Mouse (Mus musculus) small intestine, adult 2 months (tissue): ENCODE measurements around the gene Sufu. TPM values are rescaled to one million over a fixed set of nuclear protein-coding genes. Genes with fewer than 3 reads are reported as not detected.

Experiments used
- H3K27ac ChIP-seq: fragments of 200-500 bp; 2 replicates; pipeline ENCODE4 v1.5.1; 2012; ENCODE audit warnings: low read depth, low read length, control low read depth, inconsistent platforms; ENCODE audit not compliant: insufficient read depth
- H3K27me3 ChIP-seq: fragments of 200-500 bp; 2 replicates; pipeline ENCODE4 v1.6.1; 2012; ENCODE audit warnings: mild to moderate bottlenecking, moderate library complexity, low read length, inconsistent platforms; ENCODE audit not compliant: control insufficient read depth, insufficient read depth
- H3K36me3 ChIP-seq: fragments of 200-500 bp; 2 replicates; pipeline ENCODE4 v1.6.1; 2012; ENCODE audit warnings: mild to moderate bottlenecking, low read length, control low read depth, inconsistent platforms; ENCODE audit not compliant: control insufficient read depth, insufficient read depth
- H3K4me1 ChIP-seq: fragments of 200-500 bp; 2 replicates; pipeline ENCODE4 v1.6.1; 2012; ENCODE audit warnings: low read length, inconsistent platforms, mixed read lengths; ENCODE audit not compliant: control insufficient read depth, insufficient read depth, insufficient read length
- H3K4me3 ChIP-seq: fragments of 200-500 bp; 2 replicates; pipeline ENCODE4 v1.5.1; 2012; ENCODE audit warnings: low read depth, mild to moderate bottlenecking, control low read depth, inconsistent platforms, low read length, moderate library complexity
- CTCF ChIP-seq: fragments of 200-500 bp; IDR thresholded peaks from 2 replicates; pipeline ENCODE4 v1.5.1; 2012; ENCODE audit warnings: low read depth, mild to moderate bottlenecking, control low read depth, inconsistent platforms, low read length, moderate library complexity, mixed read lengths; ENCODE audit not compliant: insufficient replicate concordance, insufficient read length; ENCODE audit errors: extremely low read depth
- POLR2A ChIP-seq: fragments of 200-500 bp; IDR thresholded peaks from 2 replicates; pipeline ENCODE4 v1.6.1; 2012; ENCODE audit warnings: low read depth, mild to moderate bottlenecking, control low read depth, inconsistent platforms, low read length, moderate library complexity
- WGBS: fragments of 180-500 bp; shearing (Covaris S2); methylation state at CpG from one replicate; pipeline ENCODE4 v1.1.7; 2018; 5-methylcytosine and 5-hydroxymethylcytosine counted together
- polyA plus RNA-seq: library from polyadenylated mRNA; depleted of rRNA; stranded (reverse); fragments of >200 nt; gene quantifications from 2 replicates; pipeline ENCODE4 v1.2.3, GENCODE M21; 2012

Sufu gene
- polyA plus RNA-seq, 1 experiment, result 9.4 TPM

DNA sequence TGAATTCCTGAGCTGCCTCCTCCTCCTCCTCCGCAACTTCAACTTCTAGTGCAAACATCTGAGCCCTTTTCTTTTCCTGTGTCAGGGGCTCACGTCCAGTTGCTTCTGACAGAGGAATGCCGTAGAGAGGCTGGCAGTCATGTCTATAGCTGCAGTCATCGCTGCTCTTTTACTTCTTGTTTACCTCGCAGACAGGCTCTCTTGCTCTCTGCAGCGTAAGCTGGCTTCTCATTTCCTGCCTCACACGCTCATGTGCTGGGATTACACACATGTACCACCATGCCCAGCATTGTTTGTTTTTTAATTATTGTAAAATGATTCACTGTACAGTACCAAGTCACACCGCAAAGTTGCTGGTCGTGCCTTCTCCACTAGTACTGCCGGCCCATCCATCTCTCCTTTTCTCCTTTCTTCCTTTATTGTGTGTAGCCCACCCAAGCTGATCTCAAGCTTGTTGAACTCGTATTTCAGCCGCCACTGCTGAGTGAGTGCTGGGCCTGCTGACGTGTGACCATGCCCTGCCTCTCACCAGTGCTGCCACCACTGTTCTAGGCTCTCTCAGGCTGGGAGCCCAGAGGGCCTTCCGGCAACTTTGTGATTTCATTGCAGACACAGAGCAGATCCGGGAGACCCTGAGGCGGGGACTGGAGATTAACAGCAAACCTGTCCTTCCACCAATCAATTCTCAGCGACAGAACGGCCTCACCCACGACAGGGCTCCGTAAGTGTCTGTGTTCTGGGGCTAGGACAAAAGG, 57.6 kb downstream of the Sufu start:
- Histone ChIP-seq H3K27ac (peak overlapping the region; percentile 91), H3K4me1 (peaks cover 43% of the 10 kb centered on the region), H3K36me3 (no peaks in the 10 kb centered on the region; the same call in 1 of the 2 replicates), H3K4me3 (no peak overlapping the region), H3K27me3 (no peaks in the 10 kb centered on the region)
- WGBS, result 63% methylated on average over 20 of the region's 20 CpGs
- TF ChIP-seq POLR2A (no peak), CTCF (no peak)

DNA sequence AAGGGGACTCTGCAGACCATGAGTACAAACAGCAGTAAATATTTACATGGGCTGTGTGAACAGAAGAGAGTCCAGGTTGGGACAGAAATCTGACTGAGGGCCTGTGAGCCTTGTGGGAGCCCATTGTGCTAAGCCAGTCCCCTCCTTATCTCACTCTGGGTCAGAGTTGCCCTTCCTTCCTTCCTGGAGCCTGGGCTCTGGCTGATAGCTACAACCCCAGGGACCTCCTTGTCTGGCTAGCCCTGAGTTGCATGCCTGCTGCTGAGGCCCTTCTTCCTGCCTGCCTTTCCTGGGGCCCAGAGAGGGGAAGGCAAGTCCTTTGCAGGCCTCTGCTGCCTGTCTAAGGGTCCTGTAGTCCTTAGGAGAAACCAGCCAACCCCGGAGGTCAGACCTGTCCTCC, 58.3 kb downstream of the Sufu start:
- H3K36me3 ChIP-seq, result no peaks in the 10 kb centered on the region; the same call in 1 of the 2 replicates
- no peak overlapping the region for H3K4me3 ChIP-seq
- WGBS, result 14% methylated on average over 1 of the region's 1 CpGs
- TF ChIP-seq POLR2A, result no peak
- TF ChIP-seq CTCF, result no peak
- H3K4me1 ChIP-seq, result peaks cover 50% of the 10 kb centered on the region
- H3K27me3 ChIP-seq, result no peaks in the 10 kb centered on the region
- peak overlapping the region; percentile 91 for H3K27ac ChIP-seq

DNA sequence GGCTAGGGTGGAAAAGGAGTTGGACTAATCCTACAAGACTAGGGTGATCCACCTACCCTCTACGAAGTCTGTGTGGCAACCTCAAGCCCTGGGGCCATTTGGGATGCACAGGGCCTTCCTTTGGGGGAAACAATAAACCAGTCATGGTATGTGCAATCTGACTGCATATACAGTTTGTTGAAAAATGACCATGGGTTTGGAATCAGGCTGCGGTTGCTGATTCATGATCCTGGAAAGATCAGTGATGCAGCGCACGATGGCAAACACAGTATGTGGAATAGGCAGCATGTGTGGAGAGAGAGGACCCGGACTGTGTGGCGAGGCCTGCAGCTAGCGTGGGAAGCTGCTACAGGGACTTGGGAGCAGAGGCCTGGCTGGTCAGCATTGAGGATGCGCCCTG, 58.9 kb downstream of the Sufu start:
- H3K4me3 ChIP-seq, result no peak overlapping the region
- WGBS, result 73% methylated on average over 8 of the region's 8 CpGs
- no peaks in the 10 kb centered on the region; the same call in 1 of the 2 replicates for H3K36me3 ChIP-seq
- peak overlapping the region; percentile 91 for H3K27ac ChIP-seq
- TF ChIP-seq POLR2A (no peak), CTCF (no peak)
- no peaks in the 10 kb centered on the region for H3K27me3 ChIP-seq
- peaks cover 52% of the 10 kb centered on the region for H3K4me1 ChIP-seq

DNA sequence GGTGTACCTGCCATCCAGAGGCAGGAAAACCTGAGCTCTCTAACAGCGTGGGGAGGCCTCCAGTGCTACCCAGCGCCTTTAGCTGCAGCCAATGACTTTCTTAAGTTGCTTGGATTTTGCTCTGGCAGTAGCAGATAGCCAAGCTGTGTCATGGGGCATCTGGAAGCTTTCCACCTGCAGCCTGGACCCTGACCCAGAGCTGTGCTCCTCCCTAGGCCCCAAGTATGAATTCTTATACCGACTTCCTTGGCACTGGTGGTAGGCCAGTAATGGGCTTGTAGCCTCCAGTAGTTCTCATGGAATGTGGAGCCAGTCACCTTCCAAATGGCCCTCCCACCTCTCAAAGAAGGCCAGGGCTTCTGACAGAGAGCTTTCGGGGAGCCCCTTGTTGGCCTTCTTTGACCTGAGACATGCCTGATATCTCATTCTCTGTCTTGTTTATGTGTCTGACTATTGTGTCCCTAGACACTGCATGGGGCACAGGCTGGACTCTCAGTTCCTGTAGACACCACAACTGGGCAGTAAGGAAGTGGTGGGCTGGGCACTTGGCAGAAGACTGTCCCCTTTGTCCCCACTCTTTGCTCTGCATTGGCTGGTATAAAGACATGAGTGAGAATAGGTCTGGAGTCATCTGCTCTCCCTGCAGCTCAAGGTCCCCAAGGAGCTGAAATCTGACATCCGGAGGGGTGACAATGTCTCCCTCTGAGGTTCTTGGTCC, 59.5 kb downstream of the Sufu start:
- 29% methylated on average over 5 of the region's 5 CpGs for WGBS
- Histone ChIP-seq H3K27me3 (no peaks in the 10 kb centered on the region), H3K4me3 (no peak overlapping the region), H3K36me3 (no peaks in the 10 kb centered on the region; the same call in 1 of the 2 replicates), H3K4me1 (peaks cover 52% of the 10 kb centered on the region), H3K27ac (peak overlapping the region; percentile 91)
- TF ChIP-seq POLR2A (no peak), CTCF (no peak)

DNA sequence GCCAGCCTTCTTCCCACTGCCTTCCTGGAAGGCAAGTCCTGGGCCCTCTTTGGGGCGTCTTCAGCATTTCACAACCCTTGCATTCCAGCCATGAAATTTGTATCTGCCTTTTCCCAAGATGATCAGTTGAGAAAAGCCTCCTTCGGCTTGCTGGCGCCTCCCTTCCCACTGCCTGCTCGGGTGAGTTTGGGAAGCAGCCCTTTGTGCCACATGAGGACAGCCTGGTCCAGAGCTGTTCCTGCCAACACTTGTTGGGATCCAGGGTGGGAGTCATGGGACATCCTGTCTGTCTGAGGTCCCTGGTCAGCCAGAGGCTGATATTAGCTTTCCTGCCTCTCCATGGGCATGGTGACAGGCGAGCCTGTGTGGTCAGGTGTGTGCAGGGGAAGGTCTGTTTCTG, 61.1 kb downstream of the Sufu start:
- peaks cover 53% of the 10 kb centered on the region for H3K4me1 ChIP-seq
- H3K27me3 ChIP-seq, result no peaks in the 10 kb centered on the region
- WGBS, result 91% methylated on average over 5 of the region's 5 CpGs
- TF ChIP-seq CTCF (no peak), POLR2A (no peak)
- H3K36me3 ChIP-seq, result no peaks in the 10 kb centered on the region; the same call in 1 of the 2 replicates
- H3K4me3 ChIP-seq, result no peak overlapping the region
- no peak overlapping the region for H3K27ac ChIP-seq

DNA sequence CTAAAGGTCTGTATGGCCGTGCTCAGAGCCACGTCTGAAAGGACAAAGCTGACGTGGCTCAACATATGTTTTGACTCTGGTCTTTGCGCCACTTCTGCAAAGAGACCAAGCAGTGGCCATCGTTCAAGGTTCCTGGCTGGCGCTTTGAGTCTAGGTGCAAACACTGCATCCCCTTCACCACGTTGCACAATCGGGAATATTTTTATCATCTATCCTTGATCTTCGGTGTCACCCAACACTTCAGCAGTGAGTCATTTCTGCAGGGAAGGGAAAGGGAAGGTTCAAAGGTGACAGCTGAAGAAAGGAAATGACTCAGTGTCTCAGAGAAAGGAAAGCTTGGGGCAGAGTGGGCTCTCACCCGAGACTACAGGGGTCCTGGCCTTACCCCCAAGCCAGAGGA, 62.6 kb downstream of the Sufu start:
- peaks cover 50% of the 10 kb centered on the region for H3K4me1 ChIP-seq
- no peaks in the 10 kb centered on the region; the same call in 1 of the 2 replicates for H3K36me3 ChIP-seq
- H3K27me3 ChIP-seq, result no peaks in the 10 kb centered on the region
- WGBS, result 21% methylated on average over 10 of the region's 10 CpGs
- peak overlapping the region; percentile 20 for H3K4me3 ChIP-seq
- peak overlapping the region; percentile 95 for H3K27ac ChIP-seq
- TF ChIP-seq POLR2A (no peak), CTCF (no peak)

DNA sequence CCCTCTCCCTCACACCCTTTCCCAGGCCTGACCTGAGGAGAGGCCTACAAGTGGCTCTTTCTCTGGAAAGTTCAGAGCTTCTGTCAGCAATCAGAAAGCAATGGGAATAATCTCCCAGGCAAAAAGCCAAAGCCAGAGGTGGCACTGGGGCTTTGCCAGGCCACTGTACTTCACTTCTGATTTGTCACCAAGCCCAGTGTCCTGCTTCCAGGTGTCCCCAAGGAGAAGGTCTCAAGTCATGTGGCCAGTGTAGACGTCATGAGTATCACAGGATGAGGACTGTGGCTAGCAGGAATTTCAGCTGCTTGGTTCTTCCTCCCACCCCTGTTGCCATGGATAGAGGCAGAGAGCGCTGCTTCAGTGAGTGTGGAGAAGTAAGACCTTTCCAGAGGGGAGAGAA, 63.2 kb downstream of the Sufu start:
- H3K27ac ChIP-seq, result peak overlapping the region; percentile 95
- H3K27me3 ChIP-seq, result no peaks in the 10 kb centered on the region

More for the DNA sequence above, 63.2 kb downstream of the Sufu start:
- peak overlapping the region; percentile 20; the same call in 1 of the 2 replicates for H3K4me3 ChIP-seq
- WGBS, result 60% methylated on average over 2 of the region's 2 CpGs
- peaks cover 44% of the 10 kb centered on the region for H3K4me1 ChIP-seq
- TF ChIP-seq POLR2A, result no peak
- no peak for TF ChIP-seq CTCF
- H3K36me3 ChIP-seq, result no peaks in the 10 kb centered on the region; the same call in 1 of the 2 replicates
